Mouse (Mus musculus) cerebellum, postnatal 25 days (tissue): ENCODE data around the gene Dnajb2.
A peak's percentile ranks its signal among the peaks of the same experiment; 100 is the strongest.

ENCODE experiments used
- DNase-seq, 2 experiments: peaks; one replicate each; pipeline ENCODE4 v3.0.0; 2021; ENCODE audit warnings: mixed read lengths in 2 of 2

Dnajb2 gene

DNA sequence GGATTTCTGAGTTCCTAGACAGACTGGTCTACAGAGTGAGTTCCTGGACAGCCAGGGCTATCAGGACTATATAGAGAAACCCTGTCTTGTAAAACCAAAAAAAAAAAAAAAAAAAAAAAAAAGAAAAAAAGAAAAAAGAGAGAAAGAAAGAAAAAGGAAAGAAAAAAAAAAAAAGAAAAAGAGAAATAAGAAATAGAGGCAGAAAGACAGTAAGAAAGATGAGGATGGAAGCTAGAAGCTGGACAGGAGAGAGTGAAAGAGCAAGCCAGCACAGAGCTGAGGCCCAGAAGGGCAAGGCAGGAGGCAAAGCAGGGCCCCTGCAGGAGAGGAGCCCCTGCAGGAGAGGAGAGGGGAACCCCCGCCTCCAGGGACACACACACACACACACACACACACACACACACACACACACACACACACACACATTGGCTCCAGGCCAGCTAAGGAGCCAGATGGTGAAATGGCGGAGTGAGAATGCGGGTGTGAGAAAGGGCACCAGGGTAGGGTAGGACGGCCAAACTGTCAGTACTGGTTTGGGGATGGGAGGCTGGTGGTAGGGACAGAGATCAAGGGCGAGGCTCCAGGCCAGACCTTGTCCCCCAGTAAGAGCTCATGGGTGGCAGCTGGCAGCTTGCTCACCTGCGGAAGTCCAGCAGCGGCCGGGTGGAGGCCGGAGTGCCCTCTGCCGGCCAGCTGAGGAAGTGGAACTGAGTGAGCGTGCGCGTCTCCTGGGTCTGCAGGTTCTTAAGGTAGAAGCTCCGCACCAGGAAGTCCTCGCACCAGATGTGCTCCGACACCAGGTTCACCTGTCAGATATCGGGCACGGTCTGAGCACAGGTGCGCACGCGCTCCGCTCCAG is 15.1 kb downstream of the Dnajb2 start:
- DNase-seq: peak; percentile 92 to 93

DNA sequence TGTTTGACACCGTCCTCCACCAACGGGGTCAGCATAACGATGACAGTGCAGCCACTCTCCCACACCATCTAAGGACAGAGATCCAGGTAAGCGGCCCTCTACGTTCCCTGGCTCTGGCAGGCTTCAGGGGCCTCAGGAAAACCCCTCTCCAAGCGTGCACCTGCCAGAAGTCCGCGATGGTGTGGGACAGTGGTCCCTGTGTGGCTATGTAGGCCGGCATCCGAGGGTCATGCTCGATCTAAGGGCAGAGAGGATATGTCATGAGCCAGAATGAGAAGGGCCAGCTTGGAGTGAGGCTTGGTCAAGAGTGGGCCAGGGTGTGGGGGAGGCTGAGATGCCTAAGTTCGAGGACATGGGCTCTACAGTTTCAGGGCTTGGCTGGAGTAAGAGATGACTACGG is 16.1 kb downstream of the Dnajb2 start:
- no peak for DNase-seq

- DNase-seq: peak; percentile 30 to 55
Measured at GRCm38 (mm10) chr1:75253029-75253428, 16.8 kb downstream of the Dnajb2 start.

- DNase-seq: peak; percentile 92 to 94
Measured at GRCm38 (mm10) chr1:75253849-75254624, 17.8 kb downstream of the Dnajb2 start.

GRCm38 (mm10) chr1:75254625-75255013 is 18.4 kb downstream of the Dnajb2 start:
- DNase-seq: no peak

- DNase-seq: no peak
Measured at GRCm38 (mm10) chr1:75255516-75256046, 19.4 kb downstream of the Dnajb2 start.

GRCm38 (mm10) chr1:75261278-75261677 is 25.1 kb downstream of the Dnajb2 start:
- DNase-seq: peak in 1 of 2 experiments; percentile 58

DNA sequence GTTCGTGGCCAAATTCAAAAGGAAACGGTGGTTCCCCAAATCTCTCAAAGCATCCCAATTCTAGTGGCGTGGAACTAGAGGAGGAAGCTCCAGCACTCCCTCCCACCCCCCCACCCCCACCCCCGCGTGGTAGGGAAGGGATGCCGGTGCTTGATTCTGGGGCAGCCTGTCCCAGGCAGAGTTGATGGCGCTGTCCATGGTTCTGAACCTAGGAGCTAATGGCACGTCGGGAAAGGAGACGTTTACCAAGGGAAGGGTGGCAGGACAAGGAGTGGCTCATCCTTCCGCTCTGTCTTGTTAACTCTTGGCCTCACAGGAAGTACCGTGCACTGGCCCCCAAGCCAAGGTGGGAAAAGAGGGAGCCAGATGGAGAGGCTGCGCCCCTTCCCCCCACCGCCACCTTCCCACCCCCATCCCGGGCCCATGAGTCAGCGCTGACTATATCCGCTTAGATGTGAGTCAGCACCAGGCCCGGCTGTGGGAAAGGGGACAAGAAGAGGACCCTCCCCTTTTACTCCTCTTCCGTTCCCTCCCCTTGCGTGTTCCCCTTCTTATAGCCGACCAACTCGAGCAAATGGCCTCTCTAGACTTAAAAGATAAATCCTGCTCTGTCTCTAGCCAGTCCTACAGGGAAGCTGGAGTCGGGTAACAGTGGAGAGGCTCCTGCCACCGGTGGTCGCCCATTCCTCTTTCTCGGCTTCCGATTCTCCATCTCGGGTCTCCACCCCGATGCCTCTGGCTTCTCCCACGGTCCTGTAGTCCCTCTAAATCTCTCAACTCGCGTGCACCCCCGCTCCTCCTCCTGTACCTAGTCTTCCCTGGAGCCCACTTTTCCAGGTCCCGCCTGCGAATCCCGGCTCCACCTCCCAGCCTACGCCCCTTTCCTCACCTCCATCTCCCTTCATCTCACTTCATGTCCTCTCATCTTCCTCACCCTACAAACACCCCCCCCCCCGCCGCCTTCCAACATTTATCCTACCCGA is 27.1 kb downstream of the Dnajb2 start:
- DNase-seq: peak; percentile 51 to 53

DNA sequence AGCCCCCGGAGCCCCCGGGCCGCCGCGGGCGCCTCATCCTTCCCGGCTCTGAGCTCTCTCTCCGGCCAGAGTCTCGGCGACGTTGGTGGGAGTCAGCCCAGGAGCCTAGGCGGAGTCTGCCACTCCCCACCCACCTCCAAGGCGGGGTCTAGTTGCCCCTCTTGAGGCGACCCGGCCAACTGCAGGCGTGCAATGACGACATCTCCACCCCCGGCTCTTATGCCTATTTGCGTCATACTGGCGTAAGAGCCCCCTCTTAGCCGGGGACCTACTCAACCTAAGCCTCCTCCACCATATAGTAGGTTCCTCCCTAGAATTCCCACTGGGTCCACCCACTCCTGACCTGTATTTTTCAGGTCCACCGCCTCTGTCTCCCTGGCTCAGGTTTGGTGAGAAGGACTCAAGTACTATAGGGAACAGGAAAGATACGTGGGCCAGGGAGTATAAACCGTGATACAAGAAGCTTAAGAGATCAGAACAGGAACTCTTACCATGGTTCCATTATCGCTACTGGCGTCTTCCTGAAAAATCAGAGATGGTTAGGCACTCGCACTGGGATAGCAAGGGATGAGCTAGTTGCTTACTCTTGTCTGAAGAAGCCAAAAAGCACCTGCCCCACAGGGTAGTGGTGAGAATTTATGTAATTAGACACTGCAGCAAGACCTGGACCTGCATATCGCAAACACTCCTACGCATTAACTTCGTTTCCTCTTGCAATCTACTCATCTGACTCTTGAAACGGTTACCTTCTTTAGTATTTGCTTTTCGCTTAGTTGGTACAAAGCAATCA is 28.1 kb downstream of the Dnajb2 start, which contains the start of gene Ptprn:
Gene Ptprn, minus strand, starts transcription at position 412 of the 790 bp plus-strand sequence.
- peak; percentile 79 to 82 for DNase-seq

GRCm38 (mm10) chr1:75277195-75278188 is 41.3 kb downstream of the Dnajb2 start:
- DNase-seq: peak; percentile 39 to 48

GRCm38 (mm10) chr1:75278228-75278627 is 42.0 kb downstream of the Dnajb2 start, which contains the start of gene Resp18:
Resp18 (minus strand) TSS chr1:75278415.
- DNase-seq: peak; percentile 21 to 28

DNA sequence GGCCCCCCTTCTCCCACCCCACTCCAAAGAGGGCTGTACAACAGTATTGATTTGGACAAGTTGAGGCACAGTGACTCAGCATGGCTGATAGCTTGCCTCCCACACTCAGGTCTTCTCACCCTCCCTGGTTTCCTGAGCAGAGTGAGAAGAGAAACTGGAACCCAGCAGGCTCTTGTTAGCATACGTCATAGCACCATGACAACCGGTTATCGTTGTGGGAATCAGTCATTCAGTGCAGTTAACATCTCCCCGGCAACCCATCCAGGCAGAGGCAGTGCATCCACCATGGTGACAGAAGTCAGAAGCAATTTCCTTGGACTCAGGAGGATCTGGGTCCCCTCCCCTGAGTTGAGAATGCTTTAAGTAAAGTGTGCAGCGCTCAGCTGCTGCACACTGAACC is 46.8 kb downstream of the Dnajb2 start:
- no peak for DNase-seq

GRCm38 (mm10) chr1:75284911-75285310 is 48.7 kb downstream of the Dnajb2 start:
- no peak for DNase-seq

- DNase-seq: no peak
Measured at GRCm38 (mm10) chr1:75289376-75289775, 53.2 kb downstream of the Dnajb2 start.

- DNase-seq: no peak
Measured at GRCm38 (mm10) chr1:75289888-75290431, 53.8 kb downstream of the Dnajb2 start.

GRCm38 (mm10) chr1:75290582-75290981 is 54.4 kb downstream of the Dnajb2 start:
- DNase-seq: peak; percentile 51 to 78

- DNase-seq: no peak
Measured at GRCm38 (mm10) chr1:75291321-75291720, 55.1 kb downstream of the Dnajb2 start.

DNA sequence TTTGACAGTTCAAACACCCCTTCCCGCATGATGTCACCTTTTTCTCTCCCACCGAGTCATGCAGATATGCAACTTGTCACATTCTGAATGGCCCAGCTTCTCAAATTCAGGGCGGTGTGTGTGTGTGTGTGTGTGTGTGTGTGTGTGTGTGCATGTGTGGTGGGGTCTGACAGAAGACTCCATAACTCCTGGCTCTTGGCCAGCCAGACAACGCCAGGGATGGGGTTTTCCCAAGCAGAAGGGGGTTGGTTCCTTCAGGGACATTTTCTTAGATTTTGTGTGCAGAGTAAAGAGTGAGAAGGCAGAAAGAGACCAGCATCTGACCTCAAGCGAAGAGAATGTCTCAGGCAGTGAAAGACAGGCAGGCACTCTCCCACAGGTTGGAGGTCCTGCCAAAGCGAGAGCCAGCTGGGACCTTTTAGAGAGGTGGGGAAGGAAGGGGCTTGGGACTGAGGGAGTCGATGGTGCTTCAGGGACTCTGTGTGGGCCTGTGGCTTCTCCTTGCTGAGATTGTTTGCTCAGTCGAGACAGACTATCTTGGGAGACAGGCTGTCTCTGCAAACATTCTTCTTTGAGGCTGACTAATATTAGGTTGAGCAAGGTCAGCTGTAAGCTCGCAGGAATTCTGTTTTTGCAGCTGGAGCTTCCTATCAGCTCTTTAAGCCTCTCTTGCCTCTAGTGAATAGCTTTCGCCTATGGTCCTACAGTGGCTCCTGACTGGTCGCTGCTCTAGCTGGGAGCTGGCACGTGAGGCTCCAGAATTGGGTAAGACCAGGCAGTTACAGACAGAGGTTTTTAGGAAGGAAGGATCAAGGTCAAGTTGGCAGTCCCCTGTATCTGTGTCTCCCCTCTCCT is 56.5 kb downstream of the Dnajb2 start:
- no peak for DNase-seq

DNA sequence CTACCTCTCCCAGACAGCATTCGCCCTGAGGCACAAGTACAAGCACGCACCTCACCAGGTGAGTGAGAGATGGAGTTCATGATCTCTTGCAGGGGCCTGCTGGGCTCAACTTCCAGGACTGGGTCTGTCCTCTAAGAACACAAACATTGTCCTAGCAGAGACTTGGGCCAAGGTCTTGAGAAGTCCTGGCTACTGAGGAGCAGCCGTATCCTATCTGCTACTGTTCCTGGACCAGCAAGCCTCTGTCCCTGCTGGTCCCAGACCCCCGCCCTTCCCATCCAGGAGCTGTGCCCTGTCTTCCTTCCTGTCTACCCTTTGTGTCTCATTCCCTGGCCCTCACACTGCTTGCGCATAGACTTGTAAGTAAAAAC is 57.1 kb downstream of the Dnajb2 start:
- no peak for DNase-seq
